Mouse (Mus musculus) CH12.LX (cell line): ENCODE measurements around the gene Maml2.

Source experiments
- CTCF ChIP-seq, 2 experiments: IDR thresholded peaks in 1 of 2; conservative IDR thresholded peaks in 1 of 2; 2 replicates each; pipeline ENCODE4 v1.5.1; 2011 to 2012; ENCODE audit warnings: low read depth in 2 of 2, low read length in 2 of 2, improper control_type of control experiment in 1 of 2, inconsistent platforms in 1 of 2, mild to moderate bottlenecking in 1 of 2, moderate library complexity in 1 of 2
- EP300 ChIP-seq: IDR thresholded peaks from 2 replicates; pipeline ENCODE4 v1.6.1; 2011; ENCODE audit warnings: low read length, improper control_type of control experiment
- ETS1 ChIP-seq: conservative IDR thresholded peaks from 2 replicates; pipeline ENCODE4 v1.6.1; 2012; ENCODE audit warnings: low read depth, mild to moderate bottlenecking, inconsistent platforms, low read length, improper control_type of control experiment, moderate library complexity
- KAT2A ChIP-seq: IDR thresholded peaks from 2 replicates; pipeline ENCODE4 v1.6.1; 2012; ENCODE audit warnings: low read length, improper control_type of control experiment, inconsistent platforms; ENCODE audit not compliant: insufficient replicate concordance
- MAFK ChIP-seq: IDR thresholded peaks from 2 replicates; pipeline ENCODE4 v1.6.1; 2011; ENCODE audit warnings: low read length, improper control_type of control experiment; ENCODE audit not compliant: insufficient replicate concordance
- POLR2A ChIP-seq: IDR thresholded peaks from 2 replicates; pipeline ENCODE4 v1.6.1; 2011; ENCODE audit warnings: low read depth, mild to moderate bottlenecking, improper control_type of control experiment, low read length
- ZC3H11A ChIP-seq: IDR thresholded peaks from 2 replicates; pipeline ENCODE4 v1.6.1; 2012; ENCODE audit warnings: low read depth, mild to moderate bottlenecking, inconsistent platforms, low read length, improper control_type of control experiment
- ZKSCAN1 ChIP-seq: IDR thresholded peaks from 2 replicates; pipeline ENCODE4 v1.6.1; 2012; ENCODE audit warnings: low read depth, inconsistent platforms, low read length, improper control_type of control experiment, borderline replicate concordance

- TF ChIP-seq ZKSCAN1 (no peak), MAFK (no peak), KAT2A (no peak), EP300 (no peak), ETS1 (no peak), CTCF (conservative IDR thresholded peaks at IDR 0.05 in 1 of 2, IDR thresholded peaks at IDR 0.05 in 1 of 2; ENCODE audit: low read depth in 2 of 2, low read length in 2 of 2) (no peak), ZC3H11A (no peak), POLR2A (no peak)
Measured at GRCm38 (mm10) chr9:13414230-13414766, 116.5 kb downstream of the Maml2 start.
